Mouse (Mus musculus) hindbrain, embryonic 13.5 days (tissue): Measurements from ENCODE around the gene Cyp1a1. TPM values are rescaled to one million over a fixed set of nuclear protein-coding genes. Genes with fewer than 3 reads are reported as not detected.

ENCODE experiments used
- ATAC-seq: fragments of 200-750 bp; cut with Nextera tagmentation; 2 replicates; pipeline ENCODE4 v1.8.0; 2017; ENCODE audit warnings: moderate TSS enrichment; ENCODE audit not compliant: low FRiP score
- H3K27ac ChIP-seq: fragments of 300-500 bp; sonication (generic); 2 replicates; pipeline ENCODE4 v1.5.1; 2015; ENCODE audit warnings: inconsistent platforms, mild to moderate bottlenecking, moderate library complexity
- H3K27me3 ChIP-seq: fragments of 300-500 bp; sonication (generic); 2 replicates; pipeline ENCODE4 v1.6.1; 2015; ENCODE audit warnings: mild to moderate bottlenecking, inconsistent platforms
- H3K36me3 ChIP-seq: fragments of 300-500 bp; sonication (generic); 2 replicates; pipeline ENCODE4 v1.6.1; 2015; ENCODE audit warnings: mild to moderate bottlenecking, inconsistent platforms
- H3K4me1 ChIP-seq: fragments of 300-500 bp; sonication (generic); replicated peaks from 2 replicates; pipeline ENCODE4 v1.6.1; 2015; ENCODE audit warnings: inconsistent platforms
- H3K4me2 ChIP-seq: fragments of 300-500 bp; sonication (generic); 2 replicates; pipeline ENCODE4 v1.6.1; 2015; ENCODE audit warnings: inconsistent platforms, mild to moderate bottlenecking, moderate library complexity
- H3K4me3 ChIP-seq: fragments of 300-500 bp; sonication (generic); 2 replicates; pipeline ENCODE4 v1.5.1; 2015; ENCODE audit warnings: mild to moderate bottlenecking, inconsistent platforms
- H3K9ac ChIP-seq: fragments of 300-500 bp; sonication (generic); 2 replicates; pipeline ENCODE4 v1.6.1; 2015; ENCODE audit warnings: mild to moderate bottlenecking, inconsistent platforms
- H3K9me3 ChIP-seq: fragments of 300-500 bp; sonication (generic); 2 replicates; pipeline ENCODE4 v1.6.1; 2016; ENCODE audit warnings: inconsistent platforms
- WGBS: fragments of 180-500 bp; shearing (Covaris S2); methylation state at CpG from one replicate; pipeline ENCODE4 v1.1.7; 2015; 5-methylcytosine and 5-hydroxymethylcytosine counted together
- polyA plus RNA-seq: library from polyadenylated mRNA; unstranded; fragments of >200 nt; fragmentation: Nextera tagmentation; extraction: Ambion mirVana; gene quantifications from 2 replicates; pipeline ENCODE4 v1.2.1, GENCODE M21; 2015

Cyp1a1 gene
- polyA plus RNA-seq = 0.09 and 0.12 TPM in 2 replicates

DNA sequence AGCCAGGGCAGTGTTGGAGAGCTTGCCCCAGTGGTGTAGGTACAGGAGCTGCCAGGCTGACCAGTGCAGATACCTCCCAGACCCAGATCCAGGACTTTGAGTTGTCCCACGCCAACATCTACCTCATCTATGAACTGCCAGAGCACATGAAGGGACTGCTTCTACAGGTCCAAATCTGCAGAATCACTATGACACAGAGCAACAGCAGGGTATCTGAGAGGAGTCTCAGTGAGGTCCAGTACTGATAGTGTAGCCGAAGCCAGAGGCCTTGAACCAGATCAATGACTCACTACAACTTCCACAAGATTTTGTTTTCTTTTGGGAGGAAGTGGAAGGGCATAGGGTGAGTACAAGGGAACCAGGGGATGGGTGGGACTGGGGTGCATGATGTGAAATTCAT, at the start of gene Cyp1a1:
TSS of gene Cyp1a1 (plus strand) at position 178 of the 400 bp plus-strand sequence.
- H3K9me3 ChIP-seq = no peaks in the 10 kb centered on the region
- WGBS = 89% methylated on average over 2 of the region's 2 CpGs
- no peak within 1 kb of the TSS for H3K4me2 ChIP-seq

DNA sequence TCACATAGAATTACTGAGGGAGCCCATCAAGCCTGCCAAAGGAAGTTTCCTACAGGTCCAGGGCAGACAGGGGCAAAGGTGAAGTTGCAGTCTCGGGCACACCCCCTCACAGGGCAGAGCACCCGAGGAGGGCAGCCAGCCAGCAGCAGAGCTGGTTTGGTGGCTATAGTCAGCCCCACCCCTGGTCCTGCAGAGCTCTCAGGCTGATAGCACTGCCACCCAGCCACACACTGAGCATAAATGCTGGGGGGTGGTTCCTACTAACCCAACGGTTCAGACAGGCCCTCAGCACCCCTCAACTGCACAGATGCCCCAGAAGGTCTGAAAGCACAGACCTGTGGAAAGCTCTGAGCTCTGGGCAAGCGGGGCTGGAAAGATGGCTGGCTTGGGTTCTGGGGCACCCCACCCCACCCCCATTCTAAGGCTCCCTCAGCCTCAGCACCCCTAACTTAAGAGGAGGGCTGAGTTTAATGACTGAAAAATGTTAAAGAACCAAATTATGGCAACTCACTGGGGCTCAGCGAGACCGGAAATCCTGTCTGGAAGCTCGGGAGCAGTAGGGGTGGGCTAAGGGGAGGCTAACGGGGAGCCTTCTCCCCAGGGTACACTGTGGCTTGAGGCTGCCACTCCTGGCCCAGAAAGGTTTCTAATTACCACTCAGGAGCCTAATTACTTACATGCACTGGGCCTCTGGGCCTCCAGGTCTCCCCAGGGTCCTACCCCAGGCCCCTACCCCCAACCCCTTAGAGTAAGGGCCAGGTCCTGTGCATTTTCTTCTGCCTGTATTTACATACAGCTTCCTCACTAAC, 48.9 kb upstream of the Cyp1a1 start:
- H3K27ac ChIP-seq = peak overlapping the region; percentile 56
- peak overlapping the region; percentile 40; the same call in 1 of the 2 replicates for H3K4me2 ChIP-seq
- ATAC-seq = no peak
- H3K4me3 ChIP-seq = no peak overlapping the region
- no peaks in the 10 kb centered on the region for H3K27me3 ChIP-seq
- 46% methylated on average over 8 of the region's 8 CpGs for WGBS
- H3K9ac ChIP-seq = peak overlapping the region; percentile 55
- peaks cover 11% of the 10 kb centered on the region for H3K36me3 ChIP-seq
- H3K9me3 ChIP-seq = no peaks in the 10 kb centered on the region
- peaks cover 84% of the 10 kb centered on the region for H3K4me1 ChIP-seq

More for the DNA sequence above, at the start of gene Cyp1a1:
- H3K27ac ChIP-seq = no peak within 1 kb of the TSS
- no peaks in the 10 kb centered on the region for H3K36me3 ChIP-seq
- ATAC-seq = no peak
- H3K4me3 ChIP-seq = no peak within 1 kb of the TSS
- H3K27me3 ChIP-seq = no peaks in the 10 kb centered on the region
- H3K9ac ChIP-seq = no peak within 1 kb of the TSS
- H3K4me1 ChIP-seq = no peaks in the 10 kb centered on the region

DNA sequence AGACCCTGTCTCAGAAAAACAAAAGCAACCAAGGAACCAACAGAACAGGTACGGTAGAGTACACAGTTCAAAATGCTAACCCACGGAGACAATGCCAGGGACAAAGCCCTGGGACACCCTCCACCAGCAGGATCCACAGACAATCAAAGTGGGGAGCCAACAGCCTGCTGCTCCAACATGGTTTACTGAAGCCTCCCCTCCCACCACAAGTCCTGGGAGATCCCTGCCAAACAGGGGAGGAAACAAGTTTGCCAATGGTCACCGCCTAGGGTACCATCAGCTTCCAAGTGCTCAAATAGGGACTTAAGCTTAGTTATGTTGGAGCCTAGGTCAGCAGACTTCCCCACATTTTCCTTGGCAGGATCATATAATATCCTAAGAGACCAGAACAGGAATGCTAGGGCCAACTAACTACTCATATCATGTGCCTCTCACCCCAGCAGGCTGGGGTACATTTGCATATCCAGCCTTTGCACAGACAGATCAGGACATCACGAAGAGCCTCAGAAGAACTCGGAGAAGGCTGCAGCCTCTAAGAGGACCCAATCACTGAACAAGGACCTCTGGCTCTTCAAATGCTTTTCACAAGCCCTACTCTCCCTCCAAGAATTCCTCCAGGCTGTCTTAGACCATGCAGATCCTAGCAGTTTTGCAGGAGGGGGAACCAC, 47.9 kb upstream of the Cyp1a1 start:
- 72% methylated on average over 5 of the region's 5 CpGs for WGBS
- peak overlapping the region; percentile 40 for H3K4me2 ChIP-seq
- peaks cover 84% of the 10 kb centered on the region for H3K4me1 ChIP-seq
- peak overlapping the region; percentile 55 for H3K9ac ChIP-seq
- no peak for ATAC-seq
- H3K4me3 ChIP-seq = peak overlapping the region; percentile 6; the same call in 1 of the 2 replicates
- peaks cover 11% of the 10 kb centered on the region for H3K36me3 ChIP-seq
- no peaks in the 10 kb centered on the region for H3K27me3 ChIP-seq
- peak overlapping the region; percentile 56 for H3K27ac ChIP-seq
- no peaks in the 10 kb centered on the region for H3K9me3 ChIP-seq

DNA sequence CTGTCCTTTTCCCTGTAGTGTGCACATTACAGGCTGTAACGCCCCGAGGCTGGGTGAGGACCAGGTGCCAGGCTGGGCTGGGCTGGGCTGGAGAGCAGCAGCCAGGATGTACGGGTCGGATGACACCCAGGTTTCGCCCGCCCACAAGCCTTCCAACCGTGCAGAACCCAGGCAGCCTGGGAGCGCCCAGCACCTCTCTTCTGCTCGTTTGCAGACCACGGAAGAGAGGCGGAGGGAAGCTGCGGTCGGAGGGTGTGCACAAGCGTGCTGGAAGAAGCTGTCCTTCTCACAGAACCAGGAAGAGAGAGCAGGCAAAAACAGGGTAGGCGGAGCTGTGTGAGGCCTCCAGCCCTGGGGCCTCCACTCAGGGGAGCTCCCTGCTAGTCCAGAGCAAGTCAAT, 47.3 kb upstream of the Cyp1a1 start:
- ATAC-seq = no peak
- 40% methylated on average over 15 of the region's 15 CpGs for WGBS

DNA sequence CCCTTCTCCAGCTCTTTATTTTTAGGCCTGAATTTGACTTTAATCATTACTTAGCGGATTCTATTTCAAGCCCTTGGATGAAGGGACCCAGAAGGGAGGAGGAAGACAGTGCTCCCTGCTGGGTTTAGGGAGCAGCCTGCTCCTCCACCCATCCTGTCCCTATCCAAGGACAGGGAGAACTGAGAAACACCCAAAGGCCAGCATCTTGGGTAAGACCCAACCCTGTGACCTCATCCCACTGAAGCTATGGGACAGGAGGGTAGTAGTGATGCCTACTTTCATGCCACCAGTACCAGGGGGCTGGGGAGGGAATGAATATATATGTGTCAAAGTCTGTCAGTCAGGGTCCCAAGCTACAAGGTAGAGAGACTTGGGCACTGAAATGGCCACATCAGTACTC, 46.7 kb upstream of the Cyp1a1 start:
- Histone ChIP-seq H3K27me3 (no peaks in the 10 kb centered on the region), H3K27ac (peak overlapping the region; percentile 56; the same call in 1 of the 2 replicates), H3K36me3 (peaks cover 11% of the 10 kb centered on the region), H3K4me3 (no peak overlapping the region), H3K4me2 (peak overlapping the region; percentile 40), H3K9me3 (no peaks in the 10 kb centered on the region), H3K4me1 (peaks cover 85% of the 10 kb centered on the region), H3K9ac (peak overlapping the region; percentile 55)
- 71% methylated on average over 1 of the region's 1 CpGs for WGBS
- no peak for ATAC-seq

More for the DNA sequence above, 47.3 kb upstream of the Cyp1a1 start:
- Histone ChIP-seq H3K4me1 (peaks cover 82% of the 10 kb centered on the region), H3K27me3 (no peaks in the 10 kb centered on the region), H3K9ac (peak overlapping the region; percentile 55), H3K9me3 (no peaks in the 10 kb centered on the region), H3K27ac (peak overlapping the region; percentile 56), H3K4me3 (peak overlapping the region; percentile 6; the same call in 1 of the 2 replicates), H3K36me3 (peaks cover 11% of the 10 kb centered on the region), H3K4me2 (peak overlapping the region; percentile 40)

DNA sequence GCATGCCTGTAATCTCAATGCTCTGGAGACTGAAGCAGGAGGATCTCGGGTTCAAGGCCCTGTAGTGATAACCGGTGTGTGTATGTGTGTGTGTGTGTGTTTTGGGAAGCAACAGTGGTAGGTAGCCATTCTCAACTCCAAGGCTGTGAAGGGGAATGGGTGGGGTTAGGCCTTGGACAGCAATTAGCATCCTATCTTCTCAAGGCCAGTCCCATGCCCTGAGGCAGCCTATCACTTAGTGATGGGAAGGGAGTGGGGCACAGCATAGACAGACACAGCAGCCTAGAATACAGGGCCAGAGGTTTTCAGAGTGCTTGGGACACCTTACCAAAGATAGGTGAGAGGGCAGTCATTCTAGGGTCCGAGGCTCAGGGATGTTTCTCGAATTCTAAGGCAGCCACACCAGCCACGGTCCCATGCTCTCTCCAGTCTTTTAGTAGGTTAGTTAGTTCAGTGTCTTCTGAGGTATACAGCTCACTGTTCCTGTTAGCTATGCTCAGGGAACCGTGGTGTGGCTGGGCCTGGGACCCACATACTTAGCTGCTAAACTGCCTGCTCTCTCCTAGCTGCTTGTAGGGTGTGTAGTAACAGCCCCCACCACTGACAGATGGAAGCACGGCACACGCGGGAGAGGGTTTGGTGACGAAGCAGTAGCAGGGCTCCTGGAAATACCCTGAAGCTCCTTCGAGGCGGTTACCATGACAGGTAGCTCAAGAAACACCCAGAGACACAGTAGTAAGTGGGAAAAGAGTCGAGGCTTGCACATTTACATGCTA, 45.8 kb upstream of the Cyp1a1 start:
- ATAC-seq = no peak
- peaks cover 82% of the 10 kb centered on the region for H3K4me1 ChIP-seq
- no peaks in the 10 kb centered on the region for H3K9me3 ChIP-seq
- H3K27ac ChIP-seq = no peak overlapping the region
- no peaks in the 10 kb centered on the region for H3K27me3 ChIP-seq
- peaks cover 11% of the 10 kb centered on the region for H3K36me3 ChIP-seq
- peak overlapping the region; percentile 99 for H3K9ac ChIP-seq
- H3K4me2 ChIP-seq = peak overlapping the region; percentile 98; the same call in 1 of the 2 replicates
- WGBS = 87% methylated on average over 13 of the region's 13 CpGs
- no peak overlapping the region for H3K4me3 ChIP-seq

DNA sequence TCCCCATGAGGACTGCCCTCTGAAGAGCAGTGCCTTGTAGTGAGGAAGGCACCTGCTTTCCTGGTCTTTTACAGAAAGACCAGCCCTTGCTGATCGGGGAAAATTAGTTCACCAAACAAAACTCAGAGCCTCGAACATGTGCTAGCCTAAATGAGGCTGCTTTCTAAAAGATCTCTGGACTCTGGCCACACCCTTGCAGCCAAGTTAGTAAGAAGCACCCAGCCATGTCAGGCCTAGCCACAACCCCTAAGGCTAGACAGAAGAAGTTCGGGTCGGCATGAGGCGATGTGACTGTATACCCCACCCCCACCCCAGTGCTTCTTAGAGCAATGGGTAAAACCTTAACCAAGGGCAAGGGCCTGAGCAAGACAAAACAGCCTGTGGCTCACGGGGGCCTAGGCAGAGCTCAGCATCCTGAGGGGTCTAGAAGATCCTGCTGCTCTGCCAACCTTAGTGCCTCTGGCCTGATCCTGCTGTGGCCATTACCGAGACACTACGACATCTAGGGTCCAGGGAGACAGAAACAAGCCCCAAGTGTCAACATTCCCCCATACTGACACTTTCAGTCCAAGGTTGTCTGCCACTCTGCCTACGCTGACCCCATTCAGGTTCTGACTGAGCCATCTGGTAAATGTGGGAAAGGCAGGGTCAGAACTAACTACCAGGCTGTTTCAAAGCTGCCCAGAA, 44.4 kb upstream of the Cyp1a1 start:
- peak overlapping the region; percentile 98 for H3K4me2 ChIP-seq
- peak overlapping the region; percentile 96 for H3K4me3 ChIP-seq
- peaks cover 11% of the 10 kb centered on the region for H3K36me3 ChIP-seq
- peak overlapping the region; percentile 99 for H3K9ac ChIP-seq
- ATAC-seq = no peak
- H3K27me3 ChIP-seq = no peaks in the 10 kb centered on the region
- peaks cover 68% of the 10 kb centered on the region for H3K4me1 ChIP-seq
- H3K9me3 ChIP-seq = no peaks in the 10 kb centered on the region
- WGBS = 66% methylated on average over 9 of the region's 9 CpGs
- 0 out of 2 replicates have a peak overlapping the region, but pooled peaks have one; percentile 30 for H3K27ac ChIP-seq

DNA sequence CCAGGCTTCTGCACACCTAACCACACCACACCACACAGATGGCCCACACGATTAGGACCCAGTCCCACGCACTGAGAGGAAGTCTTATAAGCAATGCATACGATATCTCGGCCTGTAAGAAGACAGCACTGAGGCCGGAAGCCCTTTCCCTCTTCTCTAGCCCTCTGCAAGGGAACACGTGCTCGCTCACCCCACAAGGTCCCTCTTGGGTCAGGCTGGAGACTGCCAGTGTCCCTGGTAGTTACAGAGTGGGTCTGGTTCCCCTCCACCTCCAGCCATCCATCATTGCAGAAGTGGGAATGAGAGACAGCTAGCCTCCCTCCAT, 43.9 kb upstream of the Cyp1a1 start:
- Histone ChIP-seq H3K4me1 (peaks cover 63% of the 10 kb centered on the region), H3K27ac (0 out of 2 replicates have a peak overlapping the region, but pooled peaks have one; percentile 30), H3K27me3 (no peaks in the 10 kb centered on the region), H3K36me3 (peaks cover 11% of the 10 kb centered on the region), H3K9ac (peak overlapping the region; percentile 99), H3K4me3 (peak overlapping the region; percentile 96), H3K9me3 (no peaks in the 10 kb centered on the region), H3K4me2 (peak overlapping the region; percentile 98)
- 63% methylated on average over 7 of the region's 7 CpGs for WGBS
- no peak for ATAC-seq

DNA sequence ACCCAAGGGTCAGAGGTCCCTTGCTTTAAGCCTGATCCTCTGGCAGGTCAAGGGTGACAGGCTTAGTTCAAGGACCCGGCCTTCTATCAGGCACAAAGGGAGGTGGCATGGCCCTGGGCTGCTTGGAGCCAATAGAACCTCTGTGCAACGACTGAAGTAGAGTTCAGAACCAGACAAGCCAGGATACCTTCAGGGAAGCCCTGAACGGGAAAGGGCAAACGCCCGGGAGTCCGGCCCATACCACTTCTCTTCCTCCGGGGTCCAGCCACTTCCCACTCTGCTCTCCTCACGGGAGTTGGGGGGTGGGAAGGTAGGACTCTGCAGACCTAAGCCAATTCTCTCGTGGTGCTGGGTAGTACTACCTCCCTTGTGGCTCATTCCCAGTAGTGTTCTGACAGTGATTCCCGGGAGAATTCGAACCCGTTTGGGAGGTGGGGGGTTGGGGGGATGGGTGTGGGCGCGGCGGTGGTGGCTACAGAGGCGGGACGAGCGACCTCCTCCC, 43.2 kb upstream of the Cyp1a1 start:
- H3K27me3 ChIP-seq = no peaks in the 10 kb centered on the region
- H3K27ac ChIP-seq = peak overlapping the region; percentile 97
- under 1% methylated on average over 18 of the region's 18 CpGs for WGBS
- H3K4me3 ChIP-seq = peak overlapping the region; percentile 96
- no peaks in the 10 kb centered on the region for H3K9me3 ChIP-seq
- H3K36me3 ChIP-seq = peaks cover 11% of the 10 kb centered on the region
- H3K4me2 ChIP-seq = peak overlapping the region; percentile 98
- peak overlapping the region; percentile 99 for H3K9ac ChIP-seq
- peak; percentile 34 for ATAC-seq
- H3K4me1 ChIP-seq = peaks cover 56% of the 10 kb centered on the region

DNA sequence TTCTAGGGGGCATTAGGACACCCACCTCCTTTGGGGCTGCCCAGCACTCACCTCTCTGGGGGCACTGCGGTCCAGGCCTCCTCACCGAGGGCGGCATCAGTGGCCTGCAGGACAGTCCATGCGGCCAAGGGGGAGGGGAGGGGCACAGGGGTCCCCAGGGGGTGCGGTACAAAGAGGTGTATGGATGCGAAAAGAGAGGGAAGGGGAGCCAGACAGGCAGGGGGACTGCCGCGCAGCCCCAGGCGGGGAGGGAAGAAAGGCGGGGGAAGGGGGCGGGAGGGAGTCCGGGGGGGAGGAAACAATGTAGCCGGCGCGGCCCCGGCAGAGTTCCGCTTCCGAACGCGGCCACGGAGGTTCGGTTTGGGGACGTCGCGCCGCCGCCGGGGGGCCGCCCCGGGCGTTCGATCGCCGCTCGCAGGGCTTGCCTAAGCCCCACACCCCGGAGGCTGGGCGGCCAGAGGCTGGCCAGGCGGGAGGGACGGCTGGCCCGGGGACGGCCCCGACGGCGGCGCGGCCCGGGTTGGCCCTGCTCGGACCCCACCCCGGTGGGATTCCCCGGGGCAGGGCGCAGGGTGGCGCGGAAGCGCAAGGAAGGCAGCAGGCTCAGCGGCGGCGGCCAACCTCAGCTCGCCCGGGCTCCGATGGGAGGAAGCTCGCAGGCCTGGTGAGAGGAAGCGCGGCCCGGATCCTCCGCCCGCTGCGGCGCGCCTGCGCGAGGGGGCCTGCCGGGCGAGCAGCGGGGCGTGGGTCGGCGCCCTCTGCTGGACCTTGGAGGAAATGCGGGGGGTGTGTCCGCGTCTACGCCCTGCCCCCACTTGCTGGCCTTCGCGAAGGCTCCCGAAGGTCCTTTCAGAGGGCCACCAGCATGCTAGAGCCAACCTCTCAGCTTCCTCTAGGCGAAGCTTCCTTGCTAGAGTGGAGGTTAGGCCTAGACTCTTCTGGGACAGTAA, 42.5 kb upstream of the Cyp1a1 start:
- peak; percentile 90 for ATAC-seq

More for the DNA sequence above, 42.5 kb upstream of the Cyp1a1 start:
- peaks cover 49% of the 10 kb centered on the region for H3K4me1 ChIP-seq
- H3K4me2 ChIP-seq = peak overlapping the region; percentile 98
- no peaks in the 10 kb centered on the region for H3K27me3 ChIP-seq
- no peaks in the 10 kb centered on the region for H3K9me3 ChIP-seq
- under 1% methylated on average over 72 of the region's 85 CpGs for WGBS
- H3K27ac ChIP-seq = peak overlapping the region; percentile 97
- H3K4me3 ChIP-seq = peak overlapping the region; percentile 96
- peaks cover 11% of the 10 kb centered on the region for H3K36me3 ChIP-seq
- peak overlapping the region; percentile 99 for H3K9ac ChIP-seq
